Mouse (Mus musculus) small intestine, adult 2 months (tissue): ENCODE measurements around the gene Sema4d.

Experiments used
- CTCF ChIP-seq: fragments of 200-500 bp; IDR thresholded peaks from 2 replicates; pipeline ENCODE4 v1.5.1; 2012; ENCODE audit warnings: low read depth, mild to moderate bottlenecking, control low read depth, inconsistent platforms, low read length, moderate library complexity, mixed read lengths; ENCODE audit not compliant: insufficient replicate concordance, insufficient read length; ENCODE audit errors: extremely low read depth
- POLR2A ChIP-seq: fragments of 200-500 bp; IDR thresholded peaks from 2 replicates; pipeline ENCODE4 v1.6.1; 2012; ENCODE audit warnings: low read depth, mild to moderate bottlenecking, control low read depth, inconsistent platforms, low read length, moderate library complexity

DNA sequence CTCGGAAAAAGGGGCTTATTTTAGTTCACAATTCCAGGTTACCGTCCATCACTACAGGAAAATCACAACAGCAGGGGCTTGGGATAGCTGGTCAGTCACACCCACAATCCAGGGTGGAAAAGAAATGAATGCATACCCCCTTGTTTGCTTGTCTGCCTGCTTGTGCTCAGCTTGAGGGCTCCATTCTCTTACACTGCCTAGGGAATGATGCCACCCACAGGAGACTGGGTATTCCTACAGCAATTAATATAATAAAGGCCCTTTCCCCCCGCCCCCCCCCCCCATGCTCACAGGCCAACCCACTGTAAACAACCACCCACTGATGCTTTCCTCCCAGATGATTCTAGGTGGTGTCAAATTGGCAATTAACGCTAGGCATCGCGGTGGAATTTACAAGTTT is 38.9 kb upstream of the Sema4d start:
- TF ChIP-seq CTCF (no peak), POLR2A (no peak)
